20 mouse cellular contexts compared by ENCODE assay signal in genomic region chr17:80166346-80166745, GRCm38 (mm10). TPM values are rescaled to one million over a fixed set of nuclear protein-coding genes. Genes with fewer than 3 reads are reported as not detected.
DNase-seq lines count a peak whose midpoint lies in the region; ATAC-seq and TF ChIP-seq lines count a peak whose summit lies in the region.
"Had no signal": no experiment of that assay in that cellular context is flagged by ENCODE, and none has a peak within 500 bp of the region (broad histone marks: within the 10 kb centered on the region; RNA-seq: fewer than 3 reads in every experiment).

No protein-coding gene starts in this region.

- 62% methylated on average over 6 of the region's 6 CpGs for WGBS in forebrain, embryonic 16.5 days
- WGBS in forebrain, embryonic 12.5 days, result 89% methylated on average over 6 of the region's 6 CpGs

- ATAC-seq in forebrain, embryonic 16.5 days, result no peak
- no peak for ATAC-seq in forebrain, embryonic 12.5 days (ENCODE audit: low FRiP score)
- ATAC-seq: liver, postnatal 0 days; midbrain, embryonic 13.5 days had no signal

- no peak overlapping the region for H3K4me3 ChIP-seq in forebrain, embryonic 16.5 days (replicated peaks; ENCODE audit: low read length)
- no peak overlapping the region for H3K4me3 ChIP-seq in forebrain, embryonic 12.5 days (replicated peaks)
- no peak overlapping the region; the same call in 1 of the 2 replicates for H3K4me3 ChIP-seq in layer of hippocampus, adult 2 months
- H3K4me3 ChIP-seq: embryonic facial prominence, embryonic 15.5 days; midbrain, embryonic 13.5 days; myocyte had no signal

- H3K9ac ChIP-seq in forebrain, embryonic 16.5 days (replicated peaks; ENCODE audit: low read depth, low read length), result no peak overlapping the region
- H3K9ac ChIP-seq in forebrain, embryonic 12.5 days, result no peak overlapping the region
- H3K9ac ChIP-seq: embryonic facial prominence, embryonic 15.5 days; liver, postnatal 0 days; midbrain, embryonic 13.5 days had no signal

- peaks cover 36% of the 10 kb centered on the region for H3K4me1 ChIP-seq in forebrain, embryonic 16.5 days (replicated peaks; ENCODE audit: control insufficient read depth, insufficient read depth, low read length)
- H3K4me1 ChIP-seq in forebrain, embryonic 12.5 days, result peaks cover 16% of the 10 kb centered on the region

- H3K27ac ChIP-seq in forebrain, embryonic 16.5 days (ENCODE audit: low read length), result peak overlapping the region; percentile 72; the same call in 1 of the 2 replicates
- H3K27ac ChIP-seq in forebrain, embryonic 12.5 days, result no peak overlapping the region
- H3K27ac ChIP-seq in layer of hippocampus, adult 2 months, result peak overlapping the region; percentile 93
- H3K27ac ChIP-seq: embryonic facial prominence, embryonic 15.5 days; midbrain, embryonic 13.5 days had no signal

- H3K27me3 ChIP-seq in forebrain, embryonic 16.5 days (replicated peaks; ENCODE audit: control insufficient read depth, insufficient read depth, low read length), result no peaks in the 10 kb centered on the region
- H3K27me3 ChIP-seq in forebrain, embryonic 12.5 days, result no peaks in the 10 kb centered on the region
- H3K27me3 ChIP-seq: embryonic facial prominence, embryonic 15.5 days; midbrain, embryonic 13.5 days had no signal

- H3K9me3 ChIP-seq in forebrain, embryonic 16.5 days (ENCODE audit: control insufficient read depth, low read length), result no peaks in the 10 kb centered on the region
- no peaks in the 10 kb centered on the region for H3K9me3 ChIP-seq in forebrain, embryonic 12.5 days
- H3K9me3 ChIP-seq: embryonic facial prominence, embryonic 15.5 days; G1E; midbrain, embryonic 13.5 days had no signal

- no peaks in the 10 kb centered on the region for H3K36me3 ChIP-seq in forebrain, embryonic 16.5 days (ENCODE audit: control insufficient read depth, insufficient read depth)
- H3K36me3 ChIP-seq in forebrain, embryonic 12.5 days (replicated peaks), result no peaks in the 10 kb centered on the region
- H3K36me3 ChIP-seq: embryonic facial prominence, embryonic 15.5 days; G1E; midbrain, embryonic 13.5 days had no signal

- peak; percentile 48 for DNase-seq in layer of hippocampus, adult 11-12 months (ENCODE audit: low spot score)
- no peak for DNase-seq in layer of hippocampus, postnatal 10 days (ENCODE audit: low spot score in 2 of 2)
- DNase-seq in brain, embryonic 14.5 days (ENCODE audit: low read depth), result peak; percentile 49
- peak; percentile 51 to 54 for DNase-seq in layer of hippocampus, adult 2 months (ENCODE audit: low spot score in 2 of 2)
- no peak for DNase-seq in embryo, embryonic 10.5 days (ENCODE audit: low spot score)
- no peak for DNase-seq in lung, postnatal 10 days
- DNase-seq: liver, postnatal 0 days; thymus, postnatal 4 days had no signal

- no peak for TF ChIP-seq POLR2A in brain, embryonic 14.5 days (IDR thresholded peaks at IDR 0.05; ENCODE audit: borderline replicate concordance, extremely low read depth, insufficient read depth, insufficient read length, poor library complexity, severe bottlenecking)

- TF ChIP-seq CTCF in brain, embryonic 14.5 days (IDR thresholded peaks at IDR 0.05; ENCODE audit: borderline replicate concordance, extremely low read depth, insufficient read depth, insufficient read length), result no peak
- no peak for TF ChIP-seq CTCF in layer of hippocampus, adult 2 months (conservative IDR thresholded peaks at IDR 0.05)

- no peak overlapping the region; the same call in 1 of the 2 replicates for H3K4me2 ChIP-seq in forebrain, embryonic 16.5 days (ENCODE audit: low read length)
- no peak overlapping the region for H3K4me2 ChIP-seq in forebrain, embryonic 12.5 days
- H3K4me2 ChIP-seq: embryonic facial prominence, embryonic 15.5 days; midbrain, embryonic 13.5 days had no signal

RNA-seq across cellular contexts. Expression of gene Galm, which starts 39.1 kb away (rescaled TPM):
- 1.7 and 2.4 TPM in 2 replicates for polyA plus RNA-seq in forebrain, embryonic 16.5 days (2015; fragmentation: Nextera tagmentation; extraction: Ambion mirVana)
- 9.6 and 12.3 TPM in 2 replicates for polyA plus RNA-seq in forebrain, embryonic 12.5 days (2016; fragmentation: Nextera tagmentation; extraction: Ambion mirVana)
- total RNA-seq in layer of hippocampus, postnatal 10 days (2021), result 1 to 10 TPM; 2.9 to 3.7 TPM
- polyA plus RNA-seq in brain, embryonic 14.5 days (2012; rRNA removed), result 2.3 and 2.4 TPM in 2 replicates
- total RNA-seq in layer of hippocampus, adult 2 months (2021), result 1 to 10 TPM; 3.8 to 5.4 TPM
- total RNA-seq: G1E had no signal
- polyA plus RNA-seq: G1E had no signal

RNA-seq across cellular contexts. Expression of gene Srsf7, which starts 40.8 kb away (rescaled TPM):
- polyA plus RNA-seq in forebrain, embryonic 16.5 days (2015; fragmentation: Nextera tagmentation; extraction: Ambion mirVana), result 575 and 647 TPM in 2 replicates
- 784 and 786 TPM in 2 replicates for polyA plus RNA-seq in forebrain, embryonic 12.5 days (2016; fragmentation: Nextera tagmentation; extraction: Ambion mirVana)
- 100 to 1,000 TPM; 122 to 141 TPM for total RNA-seq in layer of hippocampus, postnatal 10 days (2021)
- 326 and 421 TPM in 2 replicates for polyA plus RNA-seq in brain, embryonic 14.5 days (2012; rRNA removed)
- total RNA-seq in layer of hippocampus, adult 2 months (2021), result 100 to 1,000 TPM; 116 to 132 TPM

RNA-seq across cellular contexts. Expression of gene Ttc39d, which starts 40.9 kb away (rescaled TPM):
- polyA plus RNA-seq in forebrain, embryonic 16.5 days (2015; fragmentation: Nextera tagmentation; extraction: Ambion mirVana), result not detected in 2 replicates
- polyA plus RNA-seq in forebrain, embryonic 12.5 days (2016; fragmentation: Nextera tagmentation; extraction: Ambion mirVana), result 0.10 TPM in 1 of 2 replicates, not detected in the other
- total RNA-seq in layer of hippocampus, postnatal 10 days (2021), result under 1 TPM; 0.16 to 0.22 TPM
- polyA plus RNA-seq in brain, embryonic 14.5 days (2012; rRNA removed), result 0.05 and 0.08 TPM in 2 replicates
- under 1 TPM; 0.15 to 0.28 TPM for total RNA-seq in layer of hippocampus, adult 2 months (2021)
- total RNA-seq: adrenal gland, adult 18-20 months; common myeloid progenitor, adult 5-6 weeks; hematopoietic stem cell, adult 5-6 weeks; neutrophil, adult 5-6 weeks had no signal
- polyA plus RNA-seq: G1E; intestine, embryonic 14.5 days; kidney, embryonic 16.5 days; liver, postnatal 0 days had no signal

RNA-seq across cellular contexts. Expression of gene Gemin6, which starts 57.9 kb away (rescaled TPM):
- 25.2 and 25.8 TPM in 2 replicates for polyA plus RNA-seq in forebrain, embryonic 16.5 days (2015; fragmentation: Nextera tagmentation; extraction: Ambion mirVana)
- 37.6 and 38.5 TPM in 2 replicates for polyA plus RNA-seq in forebrain, embryonic 12.5 days (2016; fragmentation: Nextera tagmentation; extraction: Ambion mirVana)
- 1 to 10 TPM; 5.1 to 6.8 TPM for total RNA-seq in layer of hippocampus, postnatal 10 days (2021)
- 9.7 and 12.5 TPM in 2 replicates for polyA plus RNA-seq in brain, embryonic 14.5 days (2012; rRNA removed)
- total RNA-seq in layer of hippocampus, adult 2 months (2021), result 1 to 10 TPM; 5.1 to 6.1 TPM

Comparison
In these comparisons a context has a peak if more than half of its experiments do, and no peak if none do; other contexts are left out.
1. DNase-seq: peak in layer of hippocampus, adult 11-12 months (single experiment), brain, embryonic 14.5 days (single experiment) and layer of hippocampus, adult 2 months (2 of 2); none in layer of hippocampus, postnatal 10 days (0 of 2), embryo, embryonic 10.5 days (single experiment) and lung, postnatal 10 days (single experiment).